Mouse (Mus musculus) gastrocnemius, adult 2 months (tissue): ENCODE measurements around the gene Gm49661. TPM values are rescaled to one million over a fixed set of nuclear protein-coding genes. Genes with fewer than 3 reads are reported as not detected.

Experiments used
- DNase-seq: peaks from one replicate; pipeline ENCODE4 v3.0.0; 2022
- H3K27ac ChIP-seq: fragments of 200-600 bp; 2 replicates; pipeline ENCODE4 v1.8.1; 2022; ENCODE audit warnings: mild to moderate bottlenecking
- H3K4me3 ChIP-seq: fragments of 200-600 bp; 2 replicates; pipeline ENCODE4 v1.8.1; 2022; ENCODE audit warnings: mild to moderate bottlenecking, moderate library complexity
- CTCF ChIP-seq: fragments of 200-600 bp; IDR thresholded peaks from 2 replicates; pipeline ENCODE4 v1.8.1; 2022; ENCODE audit warnings: antibody characterized with exemption, mild to moderate bottlenecking, moderate library complexity
- intact Hi-C: fragments of 180-260 bp; cut with DNase I; formaldehyde crosslinking; loops from one replicate; pipeline ENCODE4 v1.15.1; 2025
- microRNA-seq: library from miRNA; unstranded; fragments of <30 nt; microRNA quantifications from one replicate; pipeline ENCODE4 v1.2.0, GENCODE M21; 2021
- total RNA-seq, 2 experiments: library from RNA; stranded (reverse); gene quantifications; 2 replicates each; pipeline ENCODE4 v1.2.3; 2021

Gm49661 gene
- total RNA-seq, 2 experiments from 2014 or later: not detected

DNA sequence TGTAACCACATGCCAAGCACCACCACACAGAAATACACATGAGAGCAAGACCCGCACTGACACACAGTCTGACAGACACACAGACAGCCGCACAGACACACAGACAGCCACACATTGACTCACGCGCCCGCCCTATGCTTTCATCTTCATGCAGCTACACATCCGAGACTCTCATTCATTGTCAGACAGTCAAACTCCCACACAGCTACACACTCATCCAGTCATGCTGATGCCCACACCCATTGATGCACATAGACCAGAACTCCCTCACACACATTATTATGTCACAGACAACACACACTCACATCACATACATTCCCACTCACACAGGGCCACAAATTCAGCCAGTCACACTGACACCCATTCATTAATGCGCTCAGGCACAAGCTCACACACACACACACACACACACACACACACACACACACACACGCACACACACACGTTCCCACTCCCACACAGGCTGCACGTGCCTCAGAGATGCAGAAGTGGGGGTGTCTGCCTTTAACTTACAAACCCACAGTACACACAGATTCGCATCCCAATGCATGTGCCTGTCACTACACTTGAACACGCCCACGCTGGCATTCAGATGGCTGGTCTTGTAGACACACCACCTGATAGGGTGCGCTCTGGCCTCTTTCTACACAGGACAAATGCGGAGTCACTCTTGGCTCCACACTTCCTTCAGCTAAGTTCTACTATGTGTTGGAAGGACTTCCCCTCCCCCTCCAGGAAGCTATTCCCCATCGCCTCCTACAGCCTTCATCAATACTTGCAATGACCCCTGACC, 35.3 kb downstream of the Gm49661 start:
- no peak for DNase-seq
- TF ChIP-seq CTCF: no peak
- intact Hi-C loops: no loop called here

DNA sequence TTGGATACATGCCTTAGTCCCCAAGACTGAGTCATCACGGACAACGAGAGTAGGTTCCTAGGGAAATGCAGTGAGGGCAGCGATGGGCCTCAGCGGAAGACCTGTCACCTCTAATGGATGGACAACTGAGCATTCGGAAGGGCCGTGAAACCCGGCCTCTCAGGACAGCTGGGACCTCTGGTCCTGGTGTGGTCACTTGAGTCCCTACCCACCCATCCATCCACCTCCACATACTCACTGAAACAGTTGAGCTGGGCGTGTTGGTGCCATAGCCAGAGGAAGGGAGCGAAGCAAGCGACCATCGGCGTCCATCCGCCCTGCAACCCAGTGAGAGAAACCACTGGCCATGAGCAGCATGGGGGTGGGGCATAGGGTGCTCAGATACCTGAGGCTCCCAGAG, 38.7 kb downstream of the Gm49661 start:
- Histone ChIP-seq H3K27ac (no peak overlapping the region), H3K4me3 (no peak overlapping the region)
- no peak for TF ChIP-seq CTCF
- intact Hi-C loops: no loop called here
- no peak for DNase-seq

More for the DNA sequence above, 35.3 kb downstream of the Gm49661 start:
- Histone ChIP-seq H3K27ac (no peak overlapping the region), H3K4me3 (no peak overlapping the region)

DNA sequence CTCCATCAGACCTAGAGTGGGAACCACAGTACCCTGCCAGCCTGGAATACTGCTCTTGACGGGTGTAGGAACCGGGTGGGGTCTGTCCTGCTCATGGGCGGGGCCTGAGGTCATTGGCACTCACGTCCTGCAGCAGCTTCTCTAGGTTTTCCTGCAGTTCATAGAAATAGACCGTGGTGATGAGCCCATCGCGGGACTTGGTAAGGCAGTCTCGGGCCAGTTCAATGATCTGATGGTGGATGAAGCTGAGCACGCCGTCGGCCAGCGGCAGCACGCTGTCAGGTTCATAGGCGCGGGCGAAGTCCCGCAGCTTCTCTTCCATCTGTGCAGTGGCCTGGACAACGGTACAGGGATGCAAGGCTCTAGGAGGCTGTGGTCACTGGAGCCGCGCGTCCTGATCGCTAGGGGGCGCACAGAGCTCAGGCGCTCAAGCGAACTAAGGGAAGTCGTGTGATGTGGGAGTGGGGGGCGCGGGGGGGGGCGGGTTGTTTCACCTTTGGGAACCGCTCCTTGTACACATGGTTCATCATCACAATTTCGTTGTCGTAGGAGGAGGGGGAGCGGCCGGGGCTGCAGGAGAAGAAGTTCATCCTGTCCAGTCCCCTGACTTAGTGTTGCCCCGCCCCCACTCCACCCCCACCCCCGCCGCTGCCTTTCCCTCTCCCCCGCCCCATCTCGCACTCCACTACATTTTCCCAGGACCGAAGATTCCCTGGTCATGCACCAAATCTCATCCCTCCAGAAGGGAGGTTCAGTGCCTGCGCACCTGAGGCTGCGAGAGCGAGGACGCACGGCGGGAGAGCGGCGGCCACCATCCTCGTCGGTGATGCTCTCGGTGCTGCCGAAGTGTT, 40.6 kb downstream of the Gm49661 start:
- H3K4me3 ChIP-seq: peak overlapping the region; percentile 48
- intact Hi-C loops: loop anchor here (2.0 kb wide), 1 partner anchor 28 kb away; no protein-coding TSS in a partner anchor
- peak; percentile 76 for DNase-seq
- no peak overlapping the region for H3K27ac ChIP-seq
- TF ChIP-seq CTCF: peak; percentile 77

DNA sequence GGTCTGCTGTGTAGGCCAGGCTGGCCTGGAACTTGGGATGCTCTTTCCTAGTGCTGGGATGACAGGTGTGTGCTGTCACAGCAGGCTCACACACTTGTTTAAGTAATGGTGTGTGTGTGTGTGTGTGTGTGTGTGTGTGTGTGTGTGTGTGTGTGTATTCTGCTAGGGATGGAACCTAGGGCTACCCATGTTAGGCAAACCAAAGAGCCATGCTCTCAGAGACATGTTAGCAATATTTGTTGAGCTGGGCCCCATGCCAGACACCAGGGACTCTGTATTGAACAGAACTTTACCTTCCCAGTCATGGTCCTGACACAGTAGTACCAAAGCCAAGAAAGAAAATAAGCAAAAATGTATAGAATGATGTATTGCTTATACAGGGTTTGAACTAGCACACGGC, 41.7 kb downstream of the Gm49661 start:
- no peak for TF ChIP-seq CTCF

DNA sequence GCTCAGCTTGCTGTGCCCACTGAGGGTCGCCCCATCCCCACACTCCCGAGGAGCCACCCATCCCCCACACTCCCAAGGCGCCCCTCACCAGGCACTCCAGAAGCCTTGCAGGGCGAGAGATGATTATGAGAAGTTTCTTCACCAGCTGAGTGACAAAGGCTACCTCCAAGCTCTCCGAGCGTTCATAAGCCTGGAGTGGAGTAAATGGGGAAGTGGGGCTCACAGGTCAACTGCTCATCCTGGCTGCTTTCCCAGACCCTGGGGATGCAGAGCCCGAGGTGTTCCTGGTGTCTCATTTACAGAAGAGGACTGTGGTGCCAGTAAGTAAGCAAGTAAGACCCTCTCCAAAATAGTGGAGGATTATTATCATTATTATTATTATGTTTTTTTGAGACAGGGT, 43.7 kb downstream of the Gm49661 start:
- no peak for DNase-seq
- Histone ChIP-seq H3K27ac (no peak overlapping the region), H3K4me3 (no peak overlapping the region)
- TF ChIP-seq CTCF: no peak
- intact Hi-C loops: no loop called here

More for the DNA sequence above, 41.7 kb downstream of the Gm49661 start:
- DNase-seq: no peak
- Histone ChIP-seq H3K4me3 (no peak overlapping the region), H3K27ac (no peak overlapping the region)
- intact Hi-C loops: no loop called here

DNA sequence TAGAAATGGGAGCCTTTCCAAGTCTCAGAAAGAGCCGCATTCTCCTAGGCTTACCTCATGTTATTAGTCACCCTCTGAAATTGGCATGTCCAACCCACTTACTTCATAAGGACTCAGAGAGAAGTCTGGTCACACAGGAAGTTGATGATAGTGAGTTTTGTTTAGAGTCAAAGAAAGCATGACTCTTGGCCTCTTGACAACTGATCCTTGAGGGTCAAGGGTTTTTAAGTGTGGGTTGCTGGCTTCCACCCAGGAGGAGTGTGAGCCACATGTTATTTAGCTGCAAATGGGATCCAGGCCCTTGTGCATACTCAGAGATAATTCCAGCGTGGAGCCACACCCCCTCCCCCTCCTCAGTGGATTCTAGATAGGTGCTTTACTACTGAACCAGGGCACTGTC, 47.6 kb downstream of the Gm49661 start:
- Histone ChIP-seq H3K27ac (no peak overlapping the region), H3K4me3 (no peak overlapping the region)
- no peak for DNase-seq
- TF ChIP-seq CTCF: no peak
- intact Hi-C loops: no loop called here

DNA sequence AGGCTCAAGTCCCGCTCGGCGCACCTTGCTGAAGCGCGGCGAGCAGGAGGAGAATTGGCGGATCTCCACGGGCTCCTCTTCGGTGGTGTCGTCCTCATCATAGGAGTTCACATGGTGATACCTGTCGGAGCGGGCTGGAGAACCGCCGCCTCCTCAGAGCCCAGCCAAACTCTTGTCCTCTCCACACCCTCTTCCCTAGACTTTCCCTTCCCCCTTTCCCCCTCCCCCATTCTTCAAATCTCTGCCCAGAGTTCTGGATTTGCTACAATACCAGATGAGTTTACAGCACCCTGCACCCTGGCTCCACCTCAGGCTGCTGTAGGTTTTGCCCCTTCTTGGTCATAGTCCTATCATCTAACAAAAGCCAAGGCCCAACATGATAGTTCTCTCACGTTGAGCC, 50.6 kb downstream of the Gm49661 start:
- DNase-seq: no peak
- intact Hi-C loops: no loop called here
- Histone ChIP-seq H3K4me3 (no peak overlapping the region), H3K27ac (no peak overlapping the region)
- TF ChIP-seq CTCF: no peak

DNA sequence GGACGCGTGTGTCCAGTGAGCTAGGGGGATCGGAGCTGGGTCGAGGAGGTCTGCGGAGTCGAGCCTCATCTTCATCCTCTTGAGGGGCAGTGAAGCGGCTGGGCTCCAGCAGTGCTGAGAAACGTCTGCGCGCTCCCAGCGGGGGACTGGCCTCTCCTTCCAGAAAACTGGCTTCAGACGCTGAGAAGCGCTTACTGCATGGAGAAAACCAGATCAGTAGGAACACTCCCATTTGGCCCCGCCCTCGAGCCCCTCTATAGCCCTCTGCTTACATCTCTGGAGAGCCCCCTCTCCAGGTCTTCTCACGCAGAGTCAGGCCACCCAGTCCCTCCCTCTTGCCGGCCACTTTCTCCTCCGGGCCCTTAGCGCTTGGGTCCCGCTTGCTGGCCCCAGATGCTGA, 51.5 kb downstream of the Gm49661 start:
- intact Hi-C loops: no loop called here
- Histone ChIP-seq H3K4me3 (no peak overlapping the region), H3K27ac (no peak overlapping the region)
- no peak for DNase-seq
- no peak for TF ChIP-seq CTCF

Small RNA genes lying within 50 kb of the gene (microRNA-seq; reads per million reads assigned to microRNA genes)
- not detected for gene Gm24197

Other genes with a start within 250 kb of the Gm49661 start
- under 1 TPM; 0.36 to 0.78 TPM for gene G430095P16Rik, start 246.4 kb downstream of the Gm49661 start, total RNA-seq
- 100 to 1,000 TPM; 465 to 558 TPM for gene Nfix, start 169.1 kb downstream of the Gm49661 start, total RNA-seq
- gene Dand5, start 146.6 kb downstream of the Gm49661 start, total RNA-seq: 10 to 100 TPM; 10.2 to 14.3 TPM
- gene Gadd45gip1, start 137.9 kb downstream of the Gm49661 start, total RNA-seq: 10 to 100 TPM; 16.2 to 30.4 TPM
- 100 to 1,000 TPM; 159 to 172 TPM for gene Rad23a, start 128.8 kb downstream of the Gm49661 start, total RNA-seq
- gene Calr, start 122.5 kb downstream of the Gm49661 start, total RNA-seq: 100 to 1,000 TPM; 149 to 205 TPM
- gene Farsa, start 112.4 kb downstream of the Gm49661 start, total RNA-seq: 10 to 100 TPM; 23.8 to 24.9 TPM
- 1 to 10 TPM; 1.2 to 1.8 TPM for gene Syce2, start 97.3 kb downstream of the Gm49661 start, total RNA-seq
- 10 to 100 TPM; 33.9 to 51.1 TPM for gene Gcdh, start 75.5 kb downstream of the Gm49661 start, total RNA-seq
- not detected for gene Klf1, start 67.5 kb downstream of the Gm49661 start, total RNA-seq
- 1 to 10 TPM; 4.0 to 8.4 TPM for gene Dnase2a, start 60.9 kb downstream of the Gm49661 start, total RNA-seq
- under 1 TPM in 1 of 2 experiments, not detected in 1; 0.17 TPM for gene Mast1, start 32.1 kb downstream of the Gm49661 start, total RNA-seq
- gene Rtbdn, start 22.4 kb downstream of the Gm49661 start, total RNA-seq: not detected
- 100 to 1,000 TPM; 151 to 245 TPM for gene Prdx2, start 154 bp upstream of the Gm49661 start, total RNA-seq
- 10 to 100 TPM; 22.1 to 25.9 TPM for gene Rnaseh2a, start 334 bp upstream of the Gm49661 start, total RNA-seq
- 10 to 100 TPM in 1 of 2 experiments, 1 to 10 TPM in 1; 5.7 to 10.1 TPM for gene Junb, start 9.3 kb upstream of the Gm49661 start, total RNA-seq
- gene Hook2, start 21.2 kb upstream of the Gm49661 start, total RNA-seq: 1 to 10 TPM; 1.4 to 2.0 TPM
- not detected for gene Best2, start 45.1 kb upstream of the Gm49661 start, total RNA-seq
- gene Asna1, start 55.8 kb upstream of the Gm49661 start, total RNA-seq: 10 to 100 TPM; 50.6 to 58.0 TPM
- gene Trir, start 57.4 kb upstream of the Gm49661 start, total RNA-seq: 10 to 100 TPM; 71.9 to 72.4 TPM
- gene Tnpo2, start 67.5 kb upstream of the Gm49661 start, total RNA-seq: 10 to 100 TPM; 29.9 to 33.4 TPM
- 1 to 10 TPM; 1.4 to 1.5 TPM for gene Fbxw9, start 90.6 kb upstream of the Gm49661 start, total RNA-seq
- not detected for gene Gm5741, start 98.5 kb upstream of the Gm49661 start, total RNA-seq
- gene Dhps, start 102.3 kb upstream of the Gm49661 start, total RNA-seq: 10 to 100 TPM; 27.0 to 28.2 TPM
- gene Wdr83os, start 111.3 kb upstream of the Gm49661 start, total RNA-seq: 10 to 100 TPM; 44.2 to 44.9 TPM
- 10 to 100 TPM; 16.5 to 17.2 TPM for gene Wdr83, start 111.9 kb upstream of the Gm49661 start, total RNA-seq
- gene Man2b1, start 113.8 kb upstream of the Gm49661 start, total RNA-seq: 10 to 100 TPM in 1 of 2 experiments, 1 to 10 TPM in 1; 8.1 to 10.3 TPM
- 1 to 10 TPM in 1 of 2 experiments, under 1 TPM in 1; 0.84 to 1.2 TPM for gene Zfp791, start 153.7 kb upstream of the Gm49661 start, total RNA-seq
- not detected for gene Cks1brt, start 182.5 kb upstream of the Gm49661 start, total RNA-seq